Mouse (Mus musculus): ENCODE results near the gene C2. TPM values are rescaled to one million over a fixed set of nuclear protein-coding genes. Genes with fewer than 3 reads are reported as not detected.
"Not testable (repeated sequence)": the region's sequence is repeated elsewhere in the genome, so short reads cannot be mapped to it uniquely, and the experiment has no call there.

The C2 gene
- total RNA-seq, 2 experiments from 2014 or later: 1.4 to 1.5 TPM

DNA sequence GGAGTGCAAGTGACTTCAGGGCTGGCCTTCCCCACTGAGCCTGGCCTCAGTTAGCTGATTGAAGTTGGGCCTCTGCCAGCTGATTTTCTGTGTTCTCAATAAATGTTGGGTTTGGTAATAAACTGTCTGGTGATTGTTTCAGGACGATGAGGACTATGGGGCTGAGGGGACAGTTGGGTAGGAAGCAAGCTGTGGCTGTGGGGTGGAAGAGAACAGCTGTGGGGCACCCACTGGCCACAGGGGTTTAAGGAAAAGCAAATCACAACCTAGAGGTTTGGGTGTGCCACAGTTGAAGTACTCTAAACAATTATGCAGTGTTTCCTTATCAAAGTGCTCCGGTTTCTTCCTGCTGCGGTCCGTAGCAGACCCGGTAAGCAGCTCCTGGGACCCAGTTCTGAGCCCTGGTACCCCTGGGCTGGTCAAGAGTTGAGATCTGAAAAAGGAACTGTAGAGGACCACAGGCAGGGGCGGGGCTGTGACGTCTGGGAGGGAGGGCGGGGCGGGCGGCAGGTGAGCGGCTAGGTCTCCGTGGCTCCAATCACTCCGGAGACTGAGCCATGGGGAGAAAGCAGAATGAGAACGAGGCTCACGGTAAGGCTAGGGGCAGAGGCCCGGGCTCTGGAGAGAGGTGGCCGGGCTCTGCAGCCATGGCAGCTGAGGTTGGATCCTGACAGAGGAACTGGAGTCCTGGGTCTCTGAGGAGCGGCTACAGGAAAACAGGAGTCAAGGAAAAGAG is 16.0 kb upstream of the C2 start, which contains the start of gene Slc44a4:
Slc44a4 (plus strand) TSS at position 537 of the 736 bp plus-strand sequence.
- intact Hi-C loops (cut with DNase I): no loop called here

DNA sequence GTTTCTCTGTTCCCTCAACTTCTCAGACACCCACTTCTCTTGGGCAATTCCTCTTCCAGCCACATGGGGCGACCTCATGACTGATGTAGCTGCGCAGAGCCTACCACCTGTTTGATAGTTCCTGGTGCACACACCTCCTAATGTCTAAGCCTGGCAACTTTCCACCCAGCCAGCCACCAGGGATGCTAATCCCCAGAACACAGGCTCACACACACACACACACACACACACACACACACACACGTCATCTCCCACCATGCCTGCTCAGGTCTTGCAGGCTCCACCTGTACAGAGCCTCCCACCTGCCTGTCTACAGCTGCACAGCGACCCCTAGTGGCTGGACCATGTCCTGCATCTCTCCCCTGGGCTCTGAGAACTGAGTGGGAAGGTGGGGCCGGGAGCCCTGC is 13.9 kb upstream of the C2 start:
- DNase-seq: peak in 1 of 2 experiments; percentile 75
- intact Hi-C loops (cut with DNase I): loop anchor here (1.0 kb wide), 1 partner anchor 58 kb away; no protein-coding TSS in a partner anchor

More for the DNA sequence above, 16.0 kb upstream of the C2 start, which contains the start of gene Slc44a4:
- no peak for DNase-seq

DNA sequence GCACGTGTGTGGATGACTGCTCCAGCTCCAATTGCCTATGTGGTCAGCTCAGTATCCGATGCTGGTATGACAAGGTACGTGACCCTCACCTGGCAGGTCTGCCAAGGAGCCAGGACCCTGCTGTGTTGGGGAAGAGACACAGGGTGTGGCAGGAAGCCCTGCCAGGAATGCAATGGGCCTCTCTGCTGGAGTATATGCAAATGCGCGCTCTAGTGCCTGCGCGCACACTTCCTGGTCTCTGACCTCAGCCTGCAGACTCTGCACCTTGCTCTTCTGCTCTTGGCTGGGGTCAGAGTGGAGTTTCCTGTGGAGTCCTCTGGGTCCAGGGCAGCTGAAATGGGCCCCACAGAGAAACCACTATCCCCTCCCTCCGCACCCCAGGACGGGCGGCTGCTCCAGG is 12.9 kb upstream of the C2 start:
- intact Hi-C loops (cut with DNase I): no loop called here
- DNase-seq: no peak

DNA sequence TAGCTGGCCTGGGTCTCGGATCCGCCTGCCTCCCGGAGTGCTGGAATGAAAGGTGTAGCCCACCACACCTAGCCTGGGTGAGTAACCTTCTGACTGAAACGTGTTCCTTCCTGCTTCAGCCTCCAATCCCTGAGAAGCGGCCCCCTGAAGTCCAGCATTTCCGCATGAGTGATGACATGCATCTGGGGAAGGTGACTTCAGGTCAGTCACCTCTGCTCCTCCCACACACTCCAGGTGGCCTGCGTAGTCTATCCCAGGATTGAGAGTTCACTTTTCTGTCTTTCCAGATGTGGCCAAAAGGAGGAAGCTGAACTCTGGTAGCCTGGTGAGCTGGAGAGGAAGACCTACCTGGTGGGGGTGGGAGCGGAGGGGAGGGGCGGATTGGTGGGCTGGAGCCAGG is 4.8 kb upstream of the C2 start:
- intact Hi-C loops (cut with DNase I): no loop called here
- no peak for DNase-seq

DNA sequence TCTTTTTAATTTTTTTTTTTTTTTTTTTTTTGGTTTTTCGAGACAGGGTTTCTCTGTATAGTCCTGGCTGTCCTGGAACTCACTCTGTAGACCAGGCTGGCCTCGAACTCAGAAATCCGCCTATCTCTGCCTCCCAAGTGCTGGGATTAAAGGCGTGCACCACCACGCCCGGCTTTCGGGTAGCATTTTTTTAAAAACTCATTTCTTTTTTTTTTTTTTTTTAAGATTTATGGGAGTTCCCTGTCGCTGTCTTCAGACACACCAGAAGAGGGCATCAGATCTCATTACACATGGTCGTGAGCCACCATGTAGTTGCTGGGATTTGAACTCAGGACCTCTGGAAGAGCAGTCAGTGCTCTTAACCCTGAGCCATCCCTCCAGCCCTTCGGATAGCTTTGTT is 3.9 kb upstream of the C2 start:
- intact Hi-C loops (cut with DNase I); DNase-seq: not testable (repeated sequence)

DNA sequence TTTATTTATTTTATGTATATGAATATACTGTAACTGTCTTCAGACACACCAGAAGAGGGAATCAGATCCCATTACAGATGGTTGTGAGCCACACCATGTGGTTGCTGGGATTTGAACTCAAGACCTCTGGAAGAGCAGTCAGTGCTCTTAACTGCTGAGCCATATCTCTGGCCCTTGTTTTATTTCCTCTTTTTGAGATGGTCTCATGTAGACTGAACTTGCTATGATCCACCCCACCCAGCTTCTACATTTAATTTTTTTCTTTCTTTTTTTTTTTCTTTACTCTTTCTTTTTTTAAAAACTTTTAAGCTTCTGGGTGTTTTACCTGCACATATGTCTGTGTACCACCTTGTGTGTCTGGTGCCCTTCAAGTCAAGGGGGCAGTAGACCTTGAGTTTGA is 2.8 kb upstream of the C2 start:
- not testable (repeated sequence) for DNase-seq

DNA sequence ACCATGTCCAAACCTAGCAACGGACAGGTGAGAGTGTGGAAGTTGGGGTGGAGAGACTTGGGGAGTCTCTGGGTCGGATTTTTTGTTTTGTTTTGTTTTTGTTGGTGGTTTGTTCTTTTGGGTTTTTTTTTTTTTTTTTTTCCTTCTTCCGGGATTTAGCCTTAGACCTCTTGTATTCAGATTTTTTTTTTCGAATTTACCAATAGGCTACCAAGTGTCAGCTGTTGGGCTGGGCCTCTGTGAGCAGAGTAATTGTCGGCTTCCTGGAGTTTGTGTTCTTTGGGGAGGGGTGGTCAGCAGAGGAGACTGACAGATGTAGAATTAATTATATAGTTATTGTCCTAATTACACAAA is 1.8 kb upstream of the C2 start:
- DNase-seq: no peak
- intact Hi-C loops (cut with DNase I): no loop called here

More for the DNA sequence above, 2.8 kb upstream of the C2 start:
- intact Hi-C loops (cut with DNase I): not testable (repeated sequence)

DNA sequence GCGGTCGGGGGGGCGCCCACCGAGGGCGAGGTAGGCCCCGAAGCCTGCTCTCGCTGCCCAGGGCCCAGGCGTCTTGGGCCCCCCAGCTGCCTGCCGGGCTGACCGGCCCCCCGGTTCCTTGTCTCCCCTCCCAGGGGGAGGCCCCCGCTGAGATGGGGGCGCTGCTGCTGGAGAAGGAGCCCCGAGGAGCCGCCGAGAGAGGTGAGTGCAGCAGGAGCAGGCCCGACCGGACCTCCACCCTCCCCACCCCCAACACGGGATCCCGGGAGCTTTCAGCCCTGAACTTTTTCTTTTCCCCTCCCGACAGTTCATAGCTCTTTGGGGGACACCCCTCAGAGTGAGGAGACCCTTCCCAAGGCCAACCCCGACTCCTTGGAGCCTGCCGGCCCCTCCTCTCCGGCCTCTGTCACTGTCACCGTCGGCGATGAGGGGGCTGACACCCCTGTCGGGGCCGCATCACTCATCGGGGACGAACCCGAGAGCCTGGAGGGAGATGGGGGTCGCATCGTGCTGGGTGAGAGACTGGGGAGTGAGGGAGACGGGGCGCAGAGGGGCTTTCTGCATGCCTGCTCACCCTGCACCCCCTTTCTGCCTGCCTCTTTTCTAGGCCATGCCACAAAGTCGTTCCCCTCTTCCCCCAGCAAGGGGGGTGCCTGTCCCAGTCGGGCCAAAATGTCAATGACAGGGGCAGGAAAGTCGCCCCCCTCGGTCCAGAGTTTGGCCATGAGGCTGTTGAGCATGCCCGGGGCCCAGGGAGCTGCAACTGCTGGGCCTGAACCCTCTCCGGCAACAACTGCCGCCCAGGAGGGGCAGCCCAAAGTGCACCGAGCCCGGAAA is 1.2 kb upstream of the C2 start:
- intact Hi-C loops (cut with DNase I): no loop called here
- DNase-seq: peak in 1 of 2 experiments; percentile 50

DNA sequence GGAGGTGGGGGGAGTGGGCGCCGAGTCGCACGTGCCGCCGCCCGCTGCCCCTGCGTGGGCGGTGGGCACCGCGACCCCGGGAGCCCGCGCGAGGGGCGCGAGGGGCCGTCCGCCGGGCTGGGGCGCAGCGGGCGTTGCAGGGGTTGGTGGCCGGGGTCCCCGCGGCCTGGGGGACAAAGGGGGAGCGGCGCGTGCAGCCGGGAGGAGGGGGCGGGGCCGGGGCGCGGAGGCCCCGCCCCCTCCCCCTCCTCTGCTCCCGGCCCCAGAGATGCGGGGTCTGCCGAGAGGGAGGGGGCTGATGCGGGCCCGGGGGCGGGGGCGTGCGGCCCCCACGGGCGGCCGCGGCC is 614 bp upstream of the C2 start:
- intact Hi-C loops (cut with DNase I): no loop called here

DNA sequence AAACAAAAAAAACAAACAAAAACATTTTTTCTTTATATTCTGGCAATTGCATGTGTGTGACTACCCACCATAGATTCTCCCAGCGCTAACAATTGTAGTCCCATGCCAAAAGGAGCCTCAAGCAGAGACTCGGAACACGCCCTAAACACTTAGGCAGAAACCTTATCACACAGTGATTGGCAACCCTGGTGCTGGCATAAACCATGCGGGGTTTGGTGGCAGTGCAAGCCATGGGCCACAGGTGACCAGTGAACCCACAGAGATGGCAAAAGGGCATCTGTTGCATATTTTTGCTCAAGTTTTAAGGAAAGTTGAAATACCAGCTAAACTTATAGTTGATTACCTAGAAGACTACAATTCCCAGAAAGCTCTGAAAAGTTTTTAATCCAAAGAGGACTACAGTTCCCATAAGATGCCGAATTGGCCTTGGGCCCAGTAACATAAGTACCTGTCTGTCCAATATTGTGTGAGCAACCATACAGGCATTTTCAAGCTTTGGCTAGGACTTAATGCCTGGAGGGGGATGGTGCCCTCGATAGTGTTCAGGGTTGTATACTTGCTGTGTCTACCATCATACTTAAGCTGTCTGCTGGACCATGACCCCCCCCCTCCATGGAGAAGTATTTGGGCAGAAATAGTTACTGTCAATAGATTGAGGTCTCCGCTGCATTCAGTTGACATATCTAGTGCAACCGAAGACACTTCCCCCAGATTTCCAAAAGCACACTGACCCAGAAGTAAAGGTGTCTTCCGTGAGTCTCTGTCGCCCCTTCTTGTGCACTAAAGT is 499 bp downstream of the C2 start:
- intact Hi-C loops (cut with DNase I): no loop called here
- no peak for DNase-seq

More for the DNA sequence above, 614 bp upstream of the C2 start:
- no peak for DNase-seq

DNA sequence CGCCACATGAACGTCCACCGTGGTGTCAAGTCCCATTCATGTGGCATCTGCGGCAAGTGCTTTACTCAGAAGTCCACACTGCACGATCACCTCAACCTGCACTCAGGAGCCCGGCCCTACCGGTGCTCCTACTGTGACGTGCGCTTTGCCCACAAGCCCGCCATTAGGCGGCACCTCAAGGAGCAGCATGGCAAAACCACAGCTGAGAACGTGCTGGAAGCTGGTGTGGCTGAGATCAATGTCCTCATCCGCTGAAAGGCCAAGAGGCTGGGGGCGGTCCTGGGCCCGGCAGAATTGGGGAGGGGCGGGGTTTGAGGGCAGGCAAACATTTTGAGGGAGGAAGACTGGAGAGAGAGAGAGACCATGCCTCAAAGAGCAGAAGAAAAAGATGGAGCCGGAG is 1.7 kb downstream of the C2 start:
- intact Hi-C loops (cut with DNase I): no loop called here
- no peak for DNase-seq

DNA sequence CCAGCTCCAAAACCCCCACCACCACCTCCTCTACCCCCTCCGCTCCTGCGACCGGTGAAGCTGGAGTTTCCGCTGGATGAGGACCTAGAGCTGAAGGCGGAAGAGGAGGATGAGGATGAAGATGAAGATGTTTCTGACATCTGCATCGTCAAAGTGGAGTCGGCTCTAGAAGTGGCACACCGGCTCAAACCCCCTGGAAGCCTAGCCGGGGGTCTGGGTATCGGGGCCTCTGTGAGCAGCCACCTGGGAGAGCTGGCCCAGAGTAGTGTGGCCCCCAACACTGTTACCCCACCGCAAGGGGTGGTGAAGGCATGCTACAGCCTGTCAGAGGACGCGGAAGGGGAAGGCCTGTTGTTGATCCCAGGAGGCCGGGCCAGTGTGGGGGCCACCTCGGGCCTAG is 2.3 kb downstream of the C2 start:
- intact Hi-C loops (cut with DNase I): no loop called here
- DNase-seq: no peak

DNA sequence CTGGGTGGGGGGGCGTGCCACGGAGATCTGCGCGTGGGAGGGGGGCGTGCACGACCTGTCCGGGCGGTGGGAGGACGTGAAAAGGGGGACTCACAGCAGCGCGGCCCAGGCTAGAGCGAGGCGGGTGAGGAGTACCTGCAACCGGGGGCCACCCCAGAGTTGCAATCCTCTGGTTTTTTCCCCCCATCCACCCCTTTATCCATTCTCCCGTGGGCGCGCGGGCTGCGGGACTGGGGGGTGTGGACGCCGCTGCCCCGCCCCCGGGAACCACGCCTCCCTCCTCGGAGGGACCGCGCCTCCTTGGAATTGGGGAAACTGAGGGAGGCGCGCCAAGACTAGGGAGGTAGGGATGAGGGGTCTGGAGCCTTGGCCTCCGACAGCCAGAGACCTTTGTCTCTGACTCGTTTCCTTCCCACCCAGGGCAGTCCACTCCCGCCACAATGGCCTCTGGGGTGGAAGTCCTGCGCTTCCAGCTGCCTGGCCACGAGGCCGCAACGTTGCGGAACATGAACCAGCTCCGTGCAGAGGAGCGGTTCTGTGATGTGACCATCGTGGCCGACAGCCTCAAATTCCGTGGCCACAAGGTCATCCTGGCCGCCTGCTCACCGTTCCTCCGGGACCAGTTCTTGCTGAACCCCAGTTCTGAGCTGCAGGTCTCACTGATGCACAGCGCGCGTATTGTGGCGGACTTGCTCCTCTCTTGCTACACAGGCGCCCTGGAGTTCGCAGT is 3.1 kb downstream of the C2 start:
- intact Hi-C loops (cut with DNase I): no loop called here
- peak in 1 of 2 experiments; percentile 40 for DNase-seq

DNA sequence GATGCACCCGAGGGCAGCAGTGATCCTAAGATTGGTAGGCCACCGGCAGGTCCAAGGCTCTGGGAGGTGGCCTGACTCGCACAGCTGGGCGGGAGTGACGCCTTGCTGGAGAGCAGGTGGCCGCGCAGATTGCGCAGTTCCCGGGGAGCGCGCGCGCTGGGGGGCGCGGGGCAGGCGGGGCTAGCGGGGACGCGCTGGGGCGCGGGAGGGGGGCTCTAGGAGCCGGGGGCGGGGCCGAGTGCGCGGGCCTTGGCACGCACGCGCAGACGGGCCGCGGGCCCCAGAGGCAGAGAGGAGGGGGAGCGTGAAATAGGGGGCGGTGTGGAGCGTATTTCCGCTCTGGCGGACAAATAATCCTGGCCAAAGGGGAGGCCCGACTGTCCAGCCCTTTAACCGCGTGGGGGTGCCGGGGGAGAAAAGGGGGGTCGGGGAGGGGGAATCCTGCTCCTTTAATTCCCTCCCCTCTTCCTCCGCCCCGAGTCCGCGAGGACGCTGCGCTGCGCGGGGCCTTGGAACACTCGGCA is 3.9 kb downstream of the C2 start:
- peak; percentile 87 to 90 for DNase-seq
- intact Hi-C loops (cut with DNase I): no loop called here

DNA sequence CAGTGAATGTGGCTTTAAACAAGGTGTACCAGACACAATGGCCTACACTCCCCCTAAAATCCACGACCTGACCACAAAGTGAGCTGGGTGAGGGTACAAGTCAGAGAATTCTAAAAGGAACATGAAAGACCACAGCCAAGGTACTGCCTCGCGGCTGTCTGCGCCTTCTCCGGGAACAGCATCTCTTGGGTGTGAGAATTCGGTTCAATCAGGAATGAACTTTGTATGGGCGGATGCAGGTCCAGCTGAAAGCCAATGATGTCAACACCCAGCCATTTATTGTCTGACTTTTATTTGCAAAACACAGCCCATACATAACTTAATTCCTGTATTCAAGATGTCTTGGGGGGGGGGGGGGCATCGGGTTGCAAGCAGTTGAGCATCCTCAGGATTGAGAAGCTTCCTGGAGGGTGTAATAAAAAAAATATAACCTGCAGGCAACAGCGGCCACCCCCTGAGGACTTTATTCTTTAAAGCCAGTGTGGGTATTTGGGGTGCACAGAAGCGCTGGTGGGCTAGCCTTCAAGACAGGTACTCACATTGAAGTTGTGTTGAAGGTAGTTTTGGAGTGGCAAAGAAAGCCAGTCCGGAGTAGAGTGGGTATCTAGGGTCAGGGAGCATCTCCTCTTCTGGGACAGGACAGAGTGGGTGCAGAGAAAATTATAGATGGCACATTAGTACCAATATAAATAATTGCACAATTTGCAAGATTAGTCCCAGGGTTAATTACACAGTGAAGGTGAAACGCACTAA is 4.8 kb downstream of the C2 start:
- no peak for DNase-seq
- intact Hi-C loops (cut with DNase I): no loop called here

DNA sequence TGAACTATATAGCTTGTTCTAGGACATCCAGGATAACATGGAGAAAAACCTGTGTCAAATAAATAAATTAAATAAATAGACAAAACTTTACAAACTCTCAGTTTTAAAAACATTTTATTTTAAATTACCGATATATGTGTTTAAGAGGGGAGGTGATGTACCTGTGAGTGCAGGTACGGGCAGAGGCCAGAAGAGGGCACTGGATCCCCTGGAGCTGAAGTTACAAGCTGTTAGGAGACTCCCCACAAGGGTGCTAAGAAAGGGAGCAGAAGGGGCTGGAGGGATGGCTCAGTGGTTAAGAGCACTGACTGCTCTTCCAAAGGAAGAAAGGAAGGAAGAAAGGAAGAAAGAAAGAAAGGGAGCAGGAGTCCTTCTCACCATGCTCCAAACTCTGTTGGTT is 6.7 kb downstream of the C2 start:
- no peak for DNase-seq
- intact Hi-C loops (cut with DNase I): no loop called here

DNA sequence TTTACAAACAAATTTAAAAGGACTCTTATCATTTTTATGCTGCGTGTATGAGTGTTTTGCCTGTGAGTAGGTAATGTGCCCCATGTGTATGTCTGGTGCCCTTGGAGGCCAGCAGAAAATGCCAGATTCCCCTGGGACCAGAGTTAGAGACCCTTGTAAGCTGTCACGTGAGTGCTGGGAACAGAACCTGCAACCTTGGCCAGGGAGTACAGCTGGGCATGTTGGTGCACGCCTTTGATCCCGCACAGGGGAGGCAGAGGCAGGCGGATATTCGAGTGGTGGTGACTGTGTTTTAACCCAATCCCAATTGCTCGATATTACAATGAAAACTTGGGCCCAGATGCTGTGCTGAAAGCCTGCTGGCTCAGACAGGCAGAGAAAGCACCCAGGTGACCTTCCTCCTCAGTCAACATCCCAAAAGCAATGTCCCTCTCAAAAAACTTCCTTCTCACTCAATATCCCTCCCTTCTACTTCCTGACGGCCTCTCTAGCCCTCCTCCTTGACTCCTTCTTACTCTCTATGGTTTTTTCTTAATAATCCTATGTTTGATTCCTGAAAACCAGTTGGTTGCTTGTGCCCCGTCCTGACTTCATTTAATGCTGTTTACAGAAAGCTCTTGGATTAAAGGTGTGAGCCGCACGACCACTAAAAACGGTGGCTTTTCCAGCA is 7.9 kb downstream of the C2 start:
- intact Hi-C loops (cut with DNase I): no loop called here
- DNase-seq: no peak

DNA sequence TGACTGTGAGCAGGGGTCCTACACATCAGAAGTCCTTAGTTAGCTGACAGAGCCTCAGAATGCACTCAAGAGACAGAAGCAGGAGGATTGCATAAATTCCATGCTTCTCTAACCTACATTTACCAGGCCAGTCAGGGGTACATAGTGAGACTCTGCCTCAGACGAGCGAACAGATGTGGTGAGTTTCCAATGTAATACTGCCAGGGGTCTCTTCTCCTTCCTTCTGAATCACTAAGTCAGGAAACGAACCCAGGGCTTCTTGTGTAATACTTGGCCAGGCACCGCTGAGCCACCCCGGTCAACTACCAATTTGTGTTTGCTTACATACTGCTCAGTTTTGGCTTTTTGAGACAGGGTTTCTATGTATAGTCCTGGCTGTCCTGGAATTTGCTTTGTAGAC is 10.1 kb downstream of the C2 start:
- no peak for DNase-seq
- intact Hi-C loops (cut with DNase I): no loop called here

DNA sequence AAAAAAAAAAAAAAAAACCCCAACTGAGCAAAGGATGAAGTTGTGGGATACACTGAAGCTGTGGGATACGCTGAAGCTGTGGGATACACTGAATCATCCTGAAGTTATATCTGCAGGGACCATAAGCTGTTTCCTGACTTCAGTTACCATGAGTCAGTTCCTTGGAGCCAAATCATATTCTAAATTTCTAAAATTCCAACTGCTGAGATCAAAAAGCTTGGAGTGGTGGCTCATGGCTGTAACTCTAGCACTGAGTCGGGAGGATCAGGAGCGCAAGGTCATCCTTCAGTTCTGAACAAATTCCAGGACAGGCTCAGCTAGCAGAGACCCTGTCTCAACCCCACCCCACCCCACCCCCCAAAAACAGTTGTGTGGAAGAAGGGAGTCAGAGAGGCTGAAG is 12.4 kb downstream of the C2 start:
- intact Hi-C loops (cut with DNase I): no loop called here
- DNase-seq: no peak

All from gastrocnemius, postnatal 36 days (tissue).